23 mouse cellular contexts compared by ENCODE assay signal in the genomic region with DNA sequence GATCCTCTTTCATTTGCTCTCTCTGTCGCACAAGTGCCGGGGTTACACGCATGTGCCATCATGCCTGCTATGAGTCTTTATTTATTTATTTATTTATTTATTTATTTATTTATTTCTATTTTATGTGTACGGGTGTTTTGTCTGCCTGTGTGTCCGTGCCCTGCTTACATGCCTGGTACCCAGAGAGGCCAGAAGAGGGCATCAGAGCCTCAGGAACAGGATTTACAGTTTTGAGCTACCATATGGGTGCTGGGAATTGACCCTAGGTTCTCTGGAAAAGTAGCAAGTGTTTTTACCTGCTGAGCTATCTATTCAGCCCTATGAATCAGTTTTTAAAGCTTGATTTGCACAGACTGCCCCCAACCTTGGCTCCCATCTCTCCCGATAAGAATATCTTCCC. TPM values are rescaled to one million over a fixed set of nuclear protein-coding genes. Genes with fewer than 3 reads are reported as not detected.
DNase-seq lines count a peak whose midpoint lies in the region; ATAC-seq and TF ChIP-seq lines count a peak whose summit lies in the region.
"Had no signal": no experiment of that assay in that cellular context is flagged by ENCODE, and none has a peak within 500 bp of the region (broad histone marks: within the 10 kb centered on the region; RNA-seq: fewer than 3 reads in every experiment).

No protein-coding gene starts in this region.

- ATAC-seq in hindbrain, embryonic 14.5 days (ENCODE audit: low FRiP score) = no peak
- no peak for ATAC-seq in hindbrain, embryonic 16.5 days
- no peak for ATAC-seq in liver, embryonic 14.5 days (ENCODE audit: insufficient read depth)
- ATAC-seq: forebrain, embryonic 13.5 days; inflammation-experienced regulatory T-cells, adult 6 months had no signal

- no peak overlapping the region for H3K9ac ChIP-seq in hindbrain, embryonic 14.5 days
- no peak overlapping the region for H3K9ac ChIP-seq in hindbrain, embryonic 16.5 days (ENCODE audit: low read depth, low read length)
- H3K9ac ChIP-seq in liver, embryonic 14.5 days (replicated peaks) = no peak overlapping the region
- H3K9ac ChIP-seq: embryonic facial prominence, embryonic 12.5 days; forebrain, embryonic 13.5 days; heart, embryonic 13.5 days; kidney, embryonic 15.5 days; lung, embryonic 14.5 days; neural tube, embryonic 12.5 days had no signal

- H3K27me3 ChIP-seq in hindbrain, embryonic 14.5 days (ENCODE audit: control insufficient read depth, insufficient read depth, low read length) = no peaks in the 10 kb centered on the region
- H3K27me3 ChIP-seq in hindbrain, embryonic 16.5 days (replicated peaks; ENCODE audit: control insufficient read depth, insufficient read depth, low read length) = no peaks in the 10 kb centered on the region
- H3K27me3 ChIP-seq in liver, embryonic 14.5 days (ENCODE audit: control insufficient read depth, insufficient read depth, low read length) = no peaks in the 10 kb centered on the region
- no peaks in the 10 kb centered on the region for H3K27me3 ChIP-seq in small intestine, adult 2 months (ENCODE audit: control insufficient read depth, insufficient read depth, low read length)
- H3K27me3 ChIP-seq: embryonic facial prominence, embryonic 12.5 days; forebrain, embryonic 13.5 days; neural tube, embryonic 12.5 days had no signal

- no peak overlapping the region for H3K4me3 ChIP-seq in hindbrain, embryonic 14.5 days (replicated peaks; ENCODE audit: low read length)
- H3K4me3 ChIP-seq in hindbrain, embryonic 16.5 days (ENCODE audit: low read length) = no peak overlapping the region
- H3K4me3 ChIP-seq in liver, embryonic 14.5 days (ENCODE audit: insufficient read depth in 1 of 2, low read depth in 2 of 2, low read length in 2 of 2) = no peak overlapping the region
- no peak overlapping the region for H3K4me3 ChIP-seq in small intestine, adult 2 months (ENCODE audit: low read depth, low read length)
- H3K4me3 ChIP-seq: embryonic facial prominence, embryonic 12.5 days; erythroblast, embryonic 14.5 days; forebrain, embryonic 13.5 days; heart, embryonic 13.5 days; kidney, embryonic 15.5 days; neural tube, embryonic 12.5 days had no signal

- no peak for TF ChIP-seq POLR2A in small intestine, adult 2 months (IDR thresholded peaks at IDR 0.05; ENCODE audit: low read depth, low read length)

- TF ChIP-seq EP300 in liver, embryonic 14.5 days (IDR thresholded peaks at IDR 0.05; ENCODE audit: low read depth) = no peak

- H3K4me1 ChIP-seq in hindbrain, embryonic 14.5 days (replicated peaks; ENCODE audit: control insufficient read depth, insufficient read depth, low read length) = peaks cover 20% of the 10 kb centered on the region
- peaks cover 18% of the 10 kb centered on the region for H3K4me1 ChIP-seq in hindbrain, embryonic 16.5 days (ENCODE audit: control insufficient read depth, insufficient read depth, low read depth, low read length)
- H3K4me1 ChIP-seq in liver, embryonic 14.5 days (replicated peaks; ENCODE audit: control insufficient read depth in 2 of 2, insufficient read depth in 2 of 2, low read length in 1 of 2) = no peaks in the 10 kb centered on the region
- H3K4me1 ChIP-seq in small intestine, adult 2 months (ENCODE audit: control insufficient read depth, insufficient read depth, insufficient read length, low read length) = peaks cover 10% of the 10 kb centered on the region

- H3K4me2 ChIP-seq in hindbrain, embryonic 14.5 days (replicated peaks) = no peak overlapping the region
- H3K4me2 ChIP-seq in hindbrain, embryonic 16.5 days (ENCODE audit: low read length) = no peak overlapping the region
- no peak overlapping the region for H3K4me2 ChIP-seq in liver, embryonic 14.5 days (ENCODE audit: low read depth)
- H3K4me2 ChIP-seq: embryonic facial prominence, embryonic 12.5 days; forebrain, embryonic 13.5 days; heart, embryonic 13.5 days; kidney, embryonic 15.5 days; lung, embryonic 14.5 days; midbrain, embryonic 11.5 days had no signal

- H3K9me3 ChIP-seq in hindbrain, embryonic 14.5 days (ENCODE audit: control insufficient read depth, low read length) = no peaks in the 10 kb centered on the region
- H3K9me3 ChIP-seq in hindbrain, embryonic 16.5 days (ENCODE audit: control insufficient read depth, low read length) = no peaks in the 10 kb centered on the region
- no peaks in the 10 kb centered on the region for H3K9me3 ChIP-seq in liver, embryonic 14.5 days (ENCODE audit: control insufficient read depth, low read length)
- H3K9me3 ChIP-seq: embryonic facial prominence, embryonic 12.5 days; forebrain, embryonic 13.5 days; heart, embryonic 13.5 days; kidney, embryonic 15.5 days; neural tube, embryonic 12.5 days had no signal

- H3K27ac ChIP-seq in hindbrain, embryonic 14.5 days = 0 out of 2 replicates have a peak overlapping the region, but pooled peaks have one; percentile 98
- no peak overlapping the region for H3K27ac ChIP-seq in hindbrain, embryonic 16.5 days (ENCODE audit: low read depth, low read length)
- no peak overlapping the region for H3K27ac ChIP-seq in liver, embryonic 14.5 days
- H3K27ac ChIP-seq in small intestine, adult 2 months (ENCODE audit: insufficient read depth, low read depth, low read length) = no peak overlapping the region
- H3K27ac ChIP-seq: embryonic facial prominence, embryonic 12.5 days; heart, embryonic 13.5 days; kidney, embryonic 15.5 days; macrophage had no signal

- WGBS in hindbrain, embryonic 14.5 days = 91% methylated on average over 6 of the region's 6 CpGs
- 91% methylated on average over 6 of the region's 6 CpGs for WGBS in hindbrain, embryonic 16.5 days
- 76% methylated on average over 6 of the region's 6 CpGs for WGBS in liver, embryonic 14.5 days (ENCODE audit: insufficient replicate concordance)
- 88% methylated on average over 6 of the region's 6 CpGs for WGBS in small intestine, adult 2 months

- TF ChIP-seq CTCF in liver, embryonic 14.5 days (IDR thresholded peaks at IDR 0.05; ENCODE audit: low read depth) = peak; percentile 29
- peak; percentile 10; the same call in 1 of the 2 replicates for TF ChIP-seq CTCF in small intestine, adult 2 months (IDR thresholded peaks at IDR 0.05; ENCODE audit: extremely low read depth, insufficient read length, insufficient replicate concordance, low read depth, low read length)

- DNase-seq in hindbrain, embryonic 14.5 days (ENCODE audit: low spot score) = no peak
- no peak for DNase-seq in liver, embryonic 14.5 days (ENCODE audit: low read depth in 3 of 3, low spot score in 3 of 3)
- DNase-seq in liver = no peak
- DNase-seq in ES-CJ7 (ENCODE audit: low read depth, low spot score) = peak; percentile 56
- DNase-seq in gastrocnemius, postnatal 10 days = no peak
- DNase-seq in ovary, postnatal 14 days (ENCODE audit: low spot score) = no peak
- DNase-seq: cerebellum, adult 9-11 months; gastrocnemius, postnatal 14 days; heart, adult 18-20 months; lung, embryonic 14.5 days; thymus, adult 18-20 months; thymus, postnatal 4 days had no signal

- H3K36me3 ChIP-seq in hindbrain, embryonic 14.5 days (replicated peaks; ENCODE audit: control insufficient read depth, insufficient read depth) = no peaks in the 10 kb centered on the region
- H3K36me3 ChIP-seq in hindbrain, embryonic 16.5 days (ENCODE audit: control insufficient read depth, insufficient read depth, low read length) = no peaks in the 10 kb centered on the region
- no peaks in the 10 kb centered on the region for H3K36me3 ChIP-seq in liver, embryonic 14.5 days (replicated peaks; ENCODE audit: control insufficient read depth, insufficient read depth, low read depth)
- H3K36me3 ChIP-seq in small intestine, adult 2 months (ENCODE audit: control insufficient read depth, insufficient read depth, low read length) = no peaks in the 10 kb centered on the region
- H3K36me3 ChIP-seq: embryonic facial prominence, embryonic 12.5 days; heart, embryonic 13.5 days; kidney, embryonic 15.5 days; neural tube, embryonic 12.5 days had no signal

RNA-seq across cellular contexts. Expression of gene Drc3, which starts 30.4 kb away (rescaled TPM):
- 6.1 and 6.9 TPM in 2 replicates for polyA plus RNA-seq in hindbrain, embryonic 14.5 days (2014; fragmentation: Nextera tagmentation; extraction: Ambion mirVana)
- polyA plus RNA-seq in hindbrain, embryonic 16.5 days (2015; fragmentation: Nextera tagmentation; extraction: Ambion mirVana) = 6.0 and 7.8 TPM in 2 replicates
- 0.34 and 0.39 TPM in 2 replicates for polyA plus RNA-seq in liver, embryonic 14.5 days (2012; rRNA removed)
- 0.14 and 0.20 TPM in 2 replicates for polyA plus RNA-seq in liver, embryonic 14.5 days (2014; fragmentation: Nextera tagmentation; extraction: Ambion mirVana)
- polyA plus RNA-seq in small intestine, adult 2 months (2012; rRNA removed) = 0.30 and 0.33 TPM in 2 replicates
- total RNA-seq in gastrocnemius, postnatal 10 days (2021) = 1 to 10 TPM; 1.3 to 1.6 TPM
- polyA plus RNA-seq: erythroblast, embryonic 14.5 days; macrophage had no signal

RNA-seq across cellular contexts. Expression of gene Tom1l2, which starts 30.8 kb away (rescaled TPM):
- 47.3 and 49.0 TPM in 2 replicates for polyA plus RNA-seq in hindbrain, embryonic 14.5 days (2014; fragmentation: Nextera tagmentation; extraction: Ambion mirVana)
- 69.2 and 79.3 TPM in 2 replicates for polyA plus RNA-seq in hindbrain, embryonic 16.5 days (2015; fragmentation: Nextera tagmentation; extraction: Ambion mirVana)
- 4.9 and 5.0 TPM in 2 replicates for polyA plus RNA-seq in liver, embryonic 14.5 days (2012; rRNA removed)
- polyA plus RNA-seq in liver, embryonic 14.5 days (2014; fragmentation: Nextera tagmentation; extraction: Ambion mirVana) = 2.4 and 3.1 TPM in 2 replicates
- 73.6 and 152 TPM in 2 replicates for polyA plus RNA-seq in small intestine, adult 2 months (2012; rRNA removed)
- total RNA-seq in gastrocnemius, postnatal 10 days (2021) = 10 to 100 TPM; 38.6 to 45.1 TPM

RNA-seq across cellular contexts. Expression of gene Gid4, which starts 33.4 kb away (rescaled TPM):
- 25.8 and 26.5 TPM in 2 replicates for polyA plus RNA-seq in hindbrain, embryonic 14.5 days (2014; fragmentation: Nextera tagmentation; extraction: Ambion mirVana)
- 22.2 and 24.7 TPM in 2 replicates for polyA plus RNA-seq in hindbrain, embryonic 16.5 days (2015; fragmentation: Nextera tagmentation; extraction: Ambion mirVana)
- polyA plus RNA-seq in liver, embryonic 14.5 days (2012; rRNA removed) = 5.6 and 6.1 TPM in 2 replicates
- polyA plus RNA-seq in liver, embryonic 14.5 days (2014; fragmentation: Nextera tagmentation; extraction: Ambion mirVana) = 8.4 and 10.5 TPM in 2 replicates
- polyA plus RNA-seq in small intestine, adult 2 months (2012; rRNA removed) = 7.6 and 13.8 TPM in 2 replicates
- 10 to 100 TPM; 20.6 to 22.6 TPM for total RNA-seq in gastrocnemius, postnatal 10 days (2021)

RNA-seq across cellular contexts. Expression of gene Atpaf2, which starts 34.7 kb away (rescaled TPM):
- 39.8 and 44.4 TPM in 2 replicates for polyA plus RNA-seq in hindbrain, embryonic 14.5 days (2014; fragmentation: Nextera tagmentation; extraction: Ambion mirVana)
- polyA plus RNA-seq in hindbrain, embryonic 16.5 days (2015; fragmentation: Nextera tagmentation; extraction: Ambion mirVana) = 45.9 and 47.6 TPM in 2 replicates
- polyA plus RNA-seq in liver, embryonic 14.5 days (2012; rRNA removed) = 19.0 and 19.4 TPM in 2 replicates
- 25.2 and 30.9 TPM in 2 replicates for polyA plus RNA-seq in liver, embryonic 14.5 days (2014; fragmentation: Nextera tagmentation; extraction: Ambion mirVana)
- polyA plus RNA-seq in small intestine, adult 2 months (2012; rRNA removed) = 11.4 and 29.7 TPM in 2 replicates
- total RNA-seq in gastrocnemius, postnatal 10 days (2021) = 10 to 100 TPM; 29.8 to 37.0 TPM
